Mouse (Mus musculus): ENCODE data around the gene Bpifb6.

Gene Bpifb6

DNA sequence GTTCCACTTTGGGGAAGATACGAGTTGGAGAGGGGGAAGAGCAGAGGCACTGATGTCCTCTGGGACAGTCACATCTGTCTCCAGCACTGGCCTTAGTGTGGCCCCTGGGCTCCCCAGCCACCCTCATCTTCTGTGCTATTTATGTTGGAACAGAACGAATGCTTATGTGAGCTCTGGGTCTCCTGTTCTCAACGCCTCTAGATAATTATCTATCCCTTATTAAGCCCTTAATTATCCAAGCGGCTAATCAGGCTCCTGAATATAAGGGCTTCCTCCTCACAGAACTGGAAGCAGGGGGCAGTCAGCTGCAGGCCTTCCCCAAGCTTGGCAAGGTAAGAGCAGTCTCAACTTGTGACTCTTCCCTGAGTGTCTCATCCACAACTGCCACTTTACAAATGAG, at the start of gene Bpifb6:
Bpifb6 (plus strand) TSS at position 301 of the 400 bp plus-strand sequence.
- in situ Hi-C loops (cut with MboI, MseI), result no loop called here

DNA sequence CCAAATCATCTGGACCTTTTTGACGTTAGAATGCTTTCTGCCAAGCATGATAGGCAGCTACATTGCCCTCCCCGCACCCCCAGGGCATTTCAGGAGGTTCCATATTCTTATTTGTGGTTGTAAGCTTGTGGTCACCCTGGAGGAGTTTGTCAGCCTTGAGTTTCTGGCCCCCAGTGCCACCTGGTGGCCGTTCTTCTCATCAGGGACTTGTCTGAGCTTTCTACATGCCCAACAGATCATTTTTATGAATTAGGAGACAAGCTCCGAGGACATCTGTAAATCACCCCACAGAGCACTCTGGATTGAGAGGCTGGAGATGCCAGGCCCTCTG, 49.2 kb upstream of the Bpifb6 start:
- in situ Hi-C loops (cut with MboI, MseI), result loop anchor here in 1 of 2 experiments (10.0 kb wide), 1 partner anchor 146 kb away; no protein-coding TSS in a partner anchor

DNA sequence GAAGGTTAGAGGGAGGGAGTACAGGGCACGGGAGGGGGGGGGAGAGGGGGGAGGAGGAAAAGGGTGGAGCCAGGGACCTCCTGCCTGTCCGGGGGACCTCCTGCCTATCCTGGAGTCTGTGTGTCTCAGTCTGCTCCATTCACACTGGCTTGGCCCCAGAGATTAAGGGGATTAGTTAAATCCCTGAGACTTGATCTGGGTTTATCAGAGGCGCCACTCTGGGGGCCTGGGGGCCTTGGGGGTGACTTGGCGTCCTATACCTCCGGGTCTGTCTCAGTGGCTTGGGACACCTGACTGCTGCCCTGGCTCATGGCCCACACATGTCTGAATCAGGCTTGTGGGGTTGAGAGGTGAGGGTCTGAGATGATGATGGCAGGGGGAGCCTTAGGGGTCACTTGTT, 46.6 kb upstream of the Bpifb6 start:
- in situ Hi-C loops (cut with MboI, MseI), result loop anchor here in 1 of 2 experiments (10.0 kb wide), 1 partner anchor 149 kb away; no protein-coding TSS in a partner anchor

DNA sequence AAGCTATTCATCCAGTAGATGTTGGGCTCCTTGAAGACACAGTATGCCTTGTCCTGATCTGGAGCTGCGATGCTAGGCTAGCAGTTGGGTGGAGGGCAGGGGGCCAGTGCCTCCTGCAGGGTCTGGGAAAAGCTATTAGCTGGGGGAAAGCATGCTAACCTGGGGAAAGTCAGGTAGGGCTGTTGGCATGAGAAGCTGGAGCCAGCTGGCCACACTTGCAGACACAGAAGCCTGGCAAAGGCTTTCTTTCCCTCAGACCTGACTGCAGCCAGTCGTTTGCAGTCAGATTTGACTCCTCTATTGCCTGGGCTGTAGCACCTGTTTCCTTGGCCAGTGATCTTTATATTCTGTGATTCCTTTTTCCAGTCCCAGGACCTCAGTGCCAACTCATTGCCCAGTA, 40.6 kb upstream of the Bpifb6 start:
- in situ Hi-C loops (cut with MboI, MseI), result loop anchor here in 1 of 2 experiments (10.0 kb wide), 1 partner anchor 155 kb away; no protein-coding TSS in a partner anchor

DNA sequence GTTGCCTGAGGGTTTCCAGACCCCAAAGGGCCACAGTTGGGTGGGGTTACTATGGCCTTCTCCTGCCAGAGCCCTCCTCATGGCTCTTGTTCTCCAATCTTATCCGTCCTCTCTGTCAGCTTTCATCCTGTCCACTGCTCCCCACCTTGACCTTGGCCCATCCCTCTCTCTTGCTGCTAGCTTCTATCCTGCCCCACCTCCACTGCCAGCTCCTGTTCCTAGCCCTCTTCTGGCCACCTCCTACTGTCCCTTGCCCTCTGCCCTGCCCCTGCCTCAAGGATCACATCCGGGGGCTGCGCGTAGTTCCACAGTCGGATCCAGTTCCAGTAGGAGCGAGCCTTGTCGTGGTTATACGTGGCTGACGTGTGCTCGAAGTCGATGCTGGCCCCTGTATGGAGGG, 39.9 kb upstream of the Bpifb6 start:
- in situ Hi-C loops (cut with MboI, MseI), result no loop called here

DNA sequence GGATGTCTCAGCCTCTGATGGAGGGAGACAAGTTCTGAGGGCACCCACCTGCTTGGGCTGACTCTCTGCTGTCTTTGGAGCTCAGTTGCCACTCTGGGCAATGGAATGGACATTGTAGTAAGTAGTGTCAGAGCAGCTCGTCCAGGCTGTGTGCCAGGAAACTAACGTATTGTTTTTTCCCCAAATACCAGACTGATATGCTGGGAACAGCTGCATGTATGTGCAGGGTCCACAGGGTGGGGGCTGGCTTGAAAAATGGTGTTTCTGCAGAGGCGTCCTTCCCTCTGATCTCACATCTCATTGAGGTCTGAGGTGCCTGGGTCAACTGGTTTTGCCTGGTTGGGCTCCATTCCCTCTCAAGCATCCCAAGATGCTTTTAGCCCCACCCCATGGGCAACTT, 39.5 kb upstream of the Bpifb6 start:
- in situ Hi-C loops (cut with MboI, MseI), result no loop called here

DNA sequence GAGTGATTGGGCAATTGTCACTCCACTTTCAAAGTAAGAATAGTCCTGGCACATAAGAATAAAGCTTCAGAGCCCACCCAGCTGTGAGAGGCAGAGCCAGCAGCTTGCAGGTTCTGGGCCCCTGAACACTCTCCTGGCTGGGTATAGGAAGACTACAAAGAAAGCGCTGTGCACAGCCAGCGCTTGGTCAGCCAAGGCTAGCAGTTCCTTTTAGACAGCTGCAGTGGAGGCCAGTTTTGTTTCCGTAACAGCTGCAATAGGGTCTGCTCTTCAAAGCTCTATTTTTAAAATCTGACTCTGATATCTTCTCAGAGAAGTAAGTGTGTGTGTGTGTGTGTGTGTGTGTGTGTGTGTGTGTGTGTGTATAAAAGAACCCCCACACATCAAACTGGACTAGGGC, 38.2 kb upstream of the Bpifb6 start:
- in situ Hi-C loops (cut with MboI, MseI), result no loop called here

DNA sequence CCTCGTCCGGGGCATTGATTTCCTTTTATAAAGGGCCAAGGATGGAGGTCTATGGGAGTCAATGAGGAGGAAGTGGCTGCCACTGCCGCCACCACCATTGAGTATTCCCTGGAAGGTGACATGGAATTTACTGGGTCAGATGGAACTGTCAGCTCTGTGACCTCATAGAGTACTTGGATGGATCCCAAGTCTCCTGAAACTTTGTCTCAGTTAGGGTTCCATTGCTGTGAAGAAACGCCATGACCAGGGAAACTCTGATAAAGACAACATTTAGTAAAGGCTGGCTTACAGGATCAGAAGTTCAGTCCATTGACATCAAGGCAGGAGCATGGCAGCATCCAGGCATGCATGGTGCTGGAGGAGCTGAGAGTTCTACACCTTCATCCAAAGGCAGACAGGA, 29.2 kb upstream of the Bpifb6 start, which contains the start of gene Sun5:
Sun5 (minus strand) TSS at position 101 of the 400 bp plus-strand sequence.
- in situ Hi-C loops (cut with MboI, MseI), result no loop called here

DNA sequence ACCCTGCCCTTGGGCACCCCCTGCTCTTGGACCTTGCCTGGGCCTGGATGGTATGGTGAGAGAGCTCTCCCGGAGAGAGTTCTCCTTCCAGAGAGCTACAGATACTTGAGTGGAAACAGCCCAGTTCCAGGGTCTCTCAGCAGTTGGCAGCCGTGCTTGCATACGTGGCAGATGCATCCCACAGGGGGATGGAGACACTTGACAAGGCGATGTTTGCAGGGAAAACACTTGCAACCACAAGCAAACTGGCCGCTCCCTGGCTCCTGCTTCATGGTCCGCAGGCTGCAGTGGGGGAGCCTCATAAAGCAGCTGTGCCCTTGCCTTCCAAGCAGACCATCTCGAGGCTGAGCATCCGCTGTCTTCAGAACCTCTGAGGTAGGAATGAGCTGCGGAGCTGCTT, 25.4 kb upstream of the Bpifb6 start, which contains the start of gene Bpifb2:
Bpifb2 (plus strand) TSS at position 301 of the 400 bp plus-strand sequence.
- in situ Hi-C loops (cut with MboI, MseI), result no loop called here

DNA sequence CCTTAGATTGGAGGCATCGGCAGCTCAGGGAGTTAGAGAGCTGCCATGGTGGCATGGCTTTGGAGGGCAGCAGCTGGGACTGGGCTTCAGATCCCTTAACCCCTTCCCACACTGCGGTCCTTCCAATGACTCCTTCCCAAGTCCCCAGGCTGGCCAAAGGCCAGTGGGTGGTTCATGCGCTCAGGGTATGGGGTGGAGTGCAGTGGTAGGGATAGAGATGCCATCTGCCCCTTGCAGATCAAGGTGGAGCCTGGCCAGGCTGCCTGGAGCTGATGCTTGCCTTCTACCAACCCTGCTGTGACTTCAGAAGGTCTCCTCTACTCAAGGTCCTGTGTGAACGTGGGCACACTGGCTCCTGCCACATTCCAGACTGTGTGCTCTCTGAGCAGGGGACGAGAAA, 1.1 kb upstream of the Bpifb6 start:
- in situ Hi-C loops (cut with MboI, MseI), result no loop called here

DNA sequence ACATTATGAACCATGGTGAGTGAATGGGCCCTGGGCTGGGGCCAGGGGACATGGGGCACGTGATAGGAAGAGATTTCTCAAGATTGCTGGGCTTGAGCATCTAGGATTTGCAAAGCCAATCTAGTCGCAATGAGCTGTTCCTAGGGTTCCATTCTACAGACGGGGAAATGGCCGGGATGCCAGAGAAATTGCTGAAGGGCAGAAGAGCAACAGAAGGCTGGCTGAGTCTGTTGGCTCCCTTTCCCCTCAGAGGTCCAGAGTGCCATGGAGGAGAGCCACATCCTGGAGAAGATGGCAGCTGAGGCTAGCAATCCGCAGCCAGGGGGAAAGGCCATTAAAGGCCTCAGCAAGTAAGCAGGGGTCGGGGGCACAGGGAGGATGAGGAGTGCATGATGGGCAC, 2.5 kb downstream of the Bpifb6 start:
- in situ Hi-C loops (cut with MboI, MseI), result no loop called here

DNA sequence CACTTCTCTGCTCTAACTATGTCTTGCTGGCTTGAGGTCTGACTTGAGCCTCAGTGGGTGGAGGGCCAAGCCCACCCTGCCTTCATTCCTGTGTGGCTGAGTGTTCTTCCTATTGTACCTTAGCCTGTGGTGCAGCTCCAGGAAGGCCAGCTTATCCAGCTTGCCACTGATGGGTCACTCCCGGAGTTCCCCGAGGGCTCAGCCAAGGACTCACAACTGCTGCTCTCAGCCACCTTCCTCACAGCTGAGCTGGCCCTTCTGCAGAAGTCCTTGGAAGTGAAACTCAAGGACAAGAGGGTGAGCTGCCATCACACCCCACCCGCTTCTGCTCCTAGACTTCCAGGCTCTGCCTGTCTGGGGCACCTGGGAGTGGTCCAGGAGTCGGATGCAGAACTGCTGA, 6.4 kb downstream of the Bpifb6 start:
- in situ Hi-C loops (cut with MboI, MseI), result no loop called here

DNA sequence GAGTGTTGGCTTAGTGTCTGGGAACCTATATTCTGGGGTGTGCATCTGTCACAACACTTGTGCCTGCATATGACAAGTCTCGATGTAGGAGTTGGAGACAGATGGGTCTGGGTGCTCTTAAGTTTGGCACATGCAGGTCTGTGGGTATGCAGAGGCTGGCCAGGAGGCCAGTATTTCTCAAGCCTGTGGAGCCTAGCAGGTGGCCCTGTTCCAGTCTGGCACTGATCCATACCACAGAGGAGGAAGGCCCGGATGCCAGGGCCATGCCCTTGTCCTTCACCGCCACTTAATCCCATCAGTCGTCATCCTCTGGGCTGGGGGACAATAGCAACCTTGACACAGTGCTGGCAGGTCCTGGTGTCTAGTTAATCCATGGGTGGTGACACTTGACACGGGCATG, 14.0 kb downstream of the Bpifb6 start:
- in situ Hi-C loops (cut with MboI, MseI), result no loop called here

DNA sequence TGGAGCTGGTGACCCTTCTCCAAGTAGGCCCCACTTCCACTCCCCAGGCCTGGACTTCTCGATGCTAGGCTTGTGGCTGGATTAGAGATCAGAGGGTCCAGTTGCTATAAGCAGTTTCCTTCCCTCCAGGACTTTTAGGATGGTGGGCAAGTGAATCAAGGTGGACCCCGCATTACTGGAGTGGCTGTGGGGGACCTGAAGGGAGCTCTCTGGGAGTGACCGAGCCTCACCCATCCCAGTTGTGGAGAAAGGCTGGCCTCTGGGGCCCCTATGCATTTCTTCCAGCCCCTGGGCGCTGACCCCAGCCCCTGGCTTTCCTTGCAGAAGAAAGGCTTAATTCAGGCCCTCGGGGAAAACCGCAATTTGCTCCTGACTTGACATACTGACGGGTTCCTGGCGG, 17.7 kb downstream of the Bpifb6 start, which contains the start of gene Bpifb3:
Bpifb3 (plus strand) TSS at position 301 of the 400 bp plus-strand sequence.
- in situ Hi-C loops (cut with MboI, MseI), result no loop called here

DNA sequence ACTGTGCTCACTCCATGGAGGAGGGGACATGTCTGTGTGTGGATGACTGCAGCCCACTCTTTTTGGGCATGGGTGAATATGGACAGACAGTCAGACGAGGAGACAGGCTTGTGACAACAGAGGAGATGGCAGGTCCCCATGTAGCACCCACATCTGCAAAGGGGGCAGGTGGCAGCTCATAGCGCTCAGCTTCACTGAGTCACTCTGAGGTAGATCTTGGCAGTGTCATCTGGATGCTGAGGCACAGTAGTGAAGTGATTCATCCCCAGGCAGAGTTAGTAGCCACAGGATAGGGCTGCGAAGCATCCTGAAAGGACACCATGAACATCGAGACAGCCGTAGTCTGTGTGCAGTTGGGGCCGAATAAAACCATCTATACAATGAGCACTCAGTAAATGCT, 21.1 kb downstream of the Bpifb6 start:
- in situ Hi-C loops (cut with MboI, MseI), result loop anchor here in 1 of 2 experiments (10.0 kb wide), 1 partner anchor 226 kb away; the partner anchor contains the start of gene Dnmt3c

DNA sequence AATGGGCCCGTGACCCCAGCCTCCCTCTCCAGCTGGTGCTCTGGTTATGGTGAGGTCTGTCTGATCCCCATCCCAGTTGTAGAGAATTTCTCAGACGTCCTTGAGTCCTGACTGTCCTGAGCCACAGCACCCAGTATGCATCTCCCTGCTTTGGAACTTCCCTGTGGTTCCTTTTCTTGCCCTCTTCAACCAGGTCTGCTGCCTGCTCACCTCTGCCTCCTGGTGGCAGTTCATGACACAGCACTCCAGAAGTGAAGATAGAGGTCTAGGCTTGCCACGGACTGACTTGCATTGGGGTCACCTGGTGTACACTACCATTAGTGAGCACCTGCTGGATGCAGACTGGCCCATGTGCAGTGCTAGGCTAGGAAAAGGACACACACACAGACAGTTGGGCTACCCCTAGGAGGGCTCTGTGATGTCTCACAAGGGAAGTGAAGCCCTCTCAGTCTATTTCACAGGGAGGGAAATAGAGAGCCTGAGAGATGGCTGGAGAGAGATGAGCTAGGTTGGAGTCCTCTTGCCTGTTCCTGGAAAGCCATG, 29.8 kb downstream of the Bpifb6 start:
- in situ Hi-C loops (cut with MboI, MseI), result loop anchor here (5.0 to 25.0 kb wide), 3 partner anchors 128 to 1768 kb away; partner anchors contain the start of gene Dnmt3c (in 1 of the 2)

DNA sequence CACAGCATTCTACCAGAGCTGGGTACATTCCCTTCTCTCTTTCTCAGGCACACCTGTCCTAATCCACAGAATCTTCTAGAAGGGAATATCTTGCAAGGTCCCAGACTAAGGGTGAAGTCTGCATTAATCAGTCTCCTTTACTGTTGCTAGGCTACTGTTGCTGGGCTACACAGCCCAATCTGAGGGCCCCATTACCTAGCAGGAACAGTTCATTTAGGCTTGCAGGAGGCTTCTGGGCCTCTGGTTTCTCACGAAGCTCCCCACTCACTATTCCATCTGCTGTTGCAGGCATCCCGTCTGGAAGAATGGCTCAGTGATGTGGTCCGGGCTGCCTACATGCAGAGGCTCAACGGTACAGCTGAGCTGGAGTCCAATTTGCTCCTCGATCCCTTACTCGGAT, 30.9 kb downstream of the Bpifb6 start:
- in situ Hi-C loops (cut with MboI, MseI), result loop anchor here in 1 of 2 experiments (25.0 kb wide), 1 partner anchor 1769 kb away; no protein-coding TSS in a partner anchor

DNA sequence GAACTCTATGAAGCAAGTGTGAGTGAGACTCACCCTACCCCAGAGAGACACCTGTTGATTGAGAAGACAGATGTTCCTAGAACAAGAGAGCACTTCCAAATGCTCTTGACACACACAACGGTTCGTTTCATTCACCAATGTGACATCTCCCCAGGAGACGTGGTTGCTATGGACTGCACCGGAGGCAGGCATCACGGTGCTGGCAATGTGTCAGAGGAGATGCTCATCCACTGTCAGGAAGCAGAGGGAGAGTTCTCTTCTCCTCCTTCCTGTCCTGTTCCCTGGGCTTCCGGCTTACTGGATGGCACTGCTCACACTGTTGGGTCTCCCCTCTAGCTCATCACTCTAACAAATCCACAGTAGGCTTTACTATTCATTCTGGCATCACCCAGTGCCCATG, 33.1 kb downstream of the Bpifb6 start:
- in situ Hi-C loops (cut with MboI, MseI), result loop anchor here in 1 of 2 experiments (25.0 kb wide), 1 partner anchor 1771 kb away; no protein-coding TSS in a partner anchor

DNA sequence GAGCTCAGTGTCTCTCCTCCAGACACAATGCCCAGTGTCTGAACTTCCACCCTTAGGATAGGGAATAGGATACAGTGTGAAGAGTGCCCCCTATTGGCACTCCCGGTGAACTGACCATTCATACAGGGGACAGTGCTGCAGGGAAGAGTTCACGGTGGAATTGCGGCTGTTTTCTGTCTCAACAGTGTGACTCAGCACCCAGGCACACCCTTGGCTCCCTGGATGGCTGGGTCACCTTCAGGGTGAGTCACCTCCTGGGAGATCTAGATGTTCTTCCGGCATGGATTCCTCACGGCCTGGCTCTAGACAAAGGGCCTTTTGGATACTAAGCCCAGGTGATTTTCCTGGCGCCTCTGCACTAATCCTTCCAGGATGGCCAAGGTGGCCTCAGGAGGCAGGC, 35.2 kb downstream of the Bpifb6 start:
- in situ Hi-C loops (cut with MboI, MseI), result loop anchor here in 1 of 2 experiments (25.0 kb wide), 1 partner anchor 1773 kb away; no protein-coding TSS in a partner anchor

DNA sequence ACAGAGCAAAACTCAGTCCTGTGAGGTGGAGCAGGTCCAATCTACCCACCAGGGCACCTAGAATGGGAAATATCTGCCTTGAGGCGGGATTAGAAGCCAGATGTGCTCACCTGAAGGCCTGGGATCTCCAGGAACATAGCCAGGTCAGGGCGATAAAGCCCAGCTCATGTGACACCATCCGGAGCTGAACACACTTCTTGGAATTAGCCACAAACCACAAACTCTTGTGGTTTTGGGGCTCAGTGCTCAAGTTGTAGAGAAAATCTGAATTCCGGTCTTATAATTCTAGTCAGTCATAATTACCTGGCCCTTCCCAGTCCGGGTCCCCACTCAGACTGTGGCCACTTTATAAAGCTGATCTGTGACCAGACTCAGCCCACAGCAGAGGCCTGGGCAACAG, 37.7 kb downstream of the Bpifb6 start, which contains the start of gene Bpifb4:
Bpifb4 (plus strand) TSS at position 370 of the 400 bp plus-strand sequence.
- in situ Hi-C loops (cut with MboI, MseI), result loop anchor here in 1 of 2 experiments (25.0 kb wide), 1 partner anchor 1776 kb away; no protein-coding TSS in a partner anchor

DNA sequence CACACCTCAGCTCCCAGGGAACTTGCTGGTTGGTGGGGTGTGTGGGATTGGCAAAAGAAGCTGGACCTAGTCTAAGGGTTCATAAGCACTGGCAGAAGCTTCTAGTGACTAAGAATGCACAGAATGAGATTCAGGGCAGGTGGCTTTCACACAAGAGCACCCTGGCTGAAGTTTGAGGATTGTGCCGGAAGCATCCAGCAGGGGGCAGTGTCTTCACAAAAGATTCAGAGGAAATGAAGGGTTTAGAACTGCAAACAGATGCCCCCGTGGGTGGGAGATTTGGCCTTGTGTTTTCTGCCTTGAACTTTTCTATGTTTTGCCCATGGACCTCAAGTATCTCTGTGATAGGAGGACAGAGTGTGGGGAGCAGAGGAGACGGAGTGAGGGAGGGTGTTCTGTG, 43.3 kb downstream of the Bpifb6 start:
- in situ Hi-C loops (cut with MboI, MseI), result loop anchor here in 1 of 2 experiments (25.0 kb wide), 1 partner anchor 1781 kb away; no protein-coding TSS in a partner anchor

DNA sequence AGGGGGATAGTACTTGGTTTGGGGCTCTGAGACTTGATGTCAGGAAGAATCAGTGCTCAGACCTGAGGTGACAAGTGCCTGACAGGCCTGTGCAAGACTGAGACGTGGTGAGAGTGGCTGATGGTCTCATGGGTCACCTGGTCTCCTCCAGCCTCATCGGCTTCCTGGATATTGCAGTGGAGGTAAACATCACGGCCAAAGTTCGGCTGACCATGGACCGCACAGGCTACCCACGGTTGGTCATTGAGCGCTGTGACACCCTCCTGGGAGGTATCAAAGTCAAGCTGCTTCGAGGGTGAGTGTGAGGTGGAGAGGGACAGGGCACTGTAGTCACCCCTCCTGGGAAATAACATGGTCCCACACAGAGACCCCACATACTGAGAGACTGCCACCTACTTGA, 44.4 kb downstream of the Bpifb6 start:
- in situ Hi-C loops (cut with MboI, MseI), result loop anchor here in 1 of 2 experiments (25.0 kb wide), 1 partner anchor 1782 kb away; no protein-coding TSS in a partner anchor

DNA sequence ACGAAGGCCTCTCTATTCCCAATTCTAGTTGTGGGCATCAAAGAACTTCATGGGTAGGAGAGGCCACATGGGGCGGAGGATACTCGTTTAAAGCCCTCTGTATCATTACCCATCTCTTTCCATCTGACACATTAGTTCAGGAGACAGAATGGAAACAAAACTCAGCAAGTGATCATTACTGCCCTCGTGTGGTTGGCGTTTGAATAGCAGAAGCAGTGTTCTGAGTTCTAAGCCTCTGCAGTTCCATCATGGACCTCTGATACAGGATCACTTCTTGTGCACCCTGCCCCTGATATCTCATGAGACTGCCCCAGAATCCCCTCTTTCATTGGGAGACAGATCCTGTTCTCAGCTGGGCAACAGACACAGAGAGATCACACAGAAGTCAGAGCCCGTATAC, 52.7 kb downstream of the Bpifb6 start:
- in situ Hi-C loops (cut with MboI, MseI), result loop anchor here in 1 of 2 experiments (10.0 kb wide), 2 partner anchors 1122 to 1148 kb away; partner anchors contain the start of gene Ahcy

All from T-helper 17 cell (primary cell).